Mouse (Mus musculus): Measurements from ENCODE around the gene Elobl.
"Not testable (repeated sequence)": the region's sequence is repeated elsewhere in the genome, so short reads cannot be mapped to it uniquely, and the experiment has no call there.

The Elobl gene

DNA sequence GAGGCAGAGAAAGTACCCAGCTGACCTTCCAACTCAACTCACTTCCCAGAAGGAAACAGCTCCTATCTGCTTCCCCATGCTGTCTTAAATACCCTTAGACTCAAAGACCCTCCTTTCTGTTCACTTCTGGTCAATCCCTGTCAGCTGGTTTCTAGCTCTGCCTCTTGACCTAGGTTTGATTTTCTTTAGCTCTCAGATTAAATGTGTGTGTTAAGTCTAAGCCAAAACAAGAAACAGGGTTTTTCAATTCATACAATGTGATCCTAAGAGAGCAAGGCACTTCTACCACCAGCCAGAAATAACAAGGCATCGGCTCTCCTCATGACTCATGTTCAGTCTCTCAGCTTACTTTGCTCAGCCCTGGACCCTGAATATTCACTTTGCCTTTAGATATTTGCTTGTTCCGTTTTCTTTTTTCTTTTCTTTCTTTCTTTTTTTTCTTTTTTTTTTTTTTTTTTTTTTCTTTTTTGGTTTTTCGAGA lies at the start of gene Elobl:
TSS of gene Elobl (minus strand) at position 51 of the 481 bp plus-strand sequence.
- no peak for DNase-seq (ENCODE audit: extremely low read depth, low read depth, low spot score)

DNA sequence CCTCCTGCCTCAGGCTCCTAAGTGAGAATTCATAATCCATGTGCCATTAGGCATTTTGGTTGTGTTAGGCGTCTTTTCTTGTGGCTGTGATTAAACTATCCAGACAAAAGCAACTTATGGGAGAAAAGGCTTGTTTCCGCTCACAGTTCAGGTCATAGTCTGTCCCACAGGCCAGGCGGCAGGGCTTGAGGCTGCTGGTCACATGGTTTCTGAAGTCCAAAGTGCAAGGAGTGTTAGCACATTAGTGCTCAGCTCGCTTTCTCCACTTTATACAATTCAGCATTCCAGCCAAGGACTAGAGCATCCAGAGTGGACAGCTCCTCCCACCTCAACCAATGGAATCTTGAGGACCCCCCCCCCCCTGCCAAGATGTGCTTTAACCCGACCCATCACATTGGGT lies 45.5 kb upstream of the Elobl start:
- no peak for DNase-seq (ENCODE audit: extremely low read depth, low read depth, low spot score)

GRCm38 (mm10) chr11:89009496-89009895 lies 42.8 kb upstream of the Elobl start:
- DNase-seq (ENCODE audit: extremely low read depth, low read depth, low spot score) = no peak

DNA sequence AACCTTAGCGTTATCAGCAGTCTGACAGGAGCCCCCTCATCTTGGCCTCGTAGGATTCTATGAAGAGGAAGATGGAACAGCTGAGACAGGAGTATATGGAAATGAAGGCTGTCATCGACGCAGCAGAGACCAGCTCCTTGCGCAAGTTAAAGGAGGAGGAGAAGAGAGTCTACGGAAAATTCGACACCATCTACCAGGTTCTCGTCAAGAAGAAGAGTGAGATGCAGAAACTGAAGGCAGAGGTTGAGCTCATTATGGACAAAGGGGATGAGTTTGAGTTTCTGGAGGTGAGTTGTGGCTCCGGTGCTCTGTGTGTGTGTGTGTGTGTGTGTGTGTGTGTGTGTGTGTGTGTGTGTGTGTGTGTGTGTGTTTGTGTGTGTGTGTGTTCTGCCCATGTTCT lies 42.3 kb upstream of the Elobl start:
- no peak for DNase-seq (ENCODE audit: extremely low read depth, low read depth, low spot score)

DNA sequence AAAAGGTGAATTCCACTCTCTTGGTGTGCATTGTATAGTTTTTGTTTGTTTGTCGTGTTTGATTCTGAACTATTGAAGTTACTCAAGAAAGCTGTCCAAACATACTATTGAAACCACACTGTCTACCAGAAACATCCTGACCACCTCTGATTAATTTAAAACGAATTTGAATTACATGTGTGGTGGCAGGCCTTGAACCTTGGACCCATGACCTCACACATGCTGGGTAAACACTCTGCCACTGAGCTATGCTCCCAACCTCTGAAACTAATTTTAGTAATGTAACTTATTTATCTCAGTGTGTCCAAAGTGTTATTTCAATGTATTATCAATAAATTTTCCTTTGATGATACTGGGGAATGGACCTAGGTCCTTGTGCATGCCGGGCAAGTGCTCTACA lies 40.9 kb upstream of the Elobl start:
- DNase-seq (ENCODE audit: extremely low read depth, low read depth, low spot score) = no peak

DNA sequence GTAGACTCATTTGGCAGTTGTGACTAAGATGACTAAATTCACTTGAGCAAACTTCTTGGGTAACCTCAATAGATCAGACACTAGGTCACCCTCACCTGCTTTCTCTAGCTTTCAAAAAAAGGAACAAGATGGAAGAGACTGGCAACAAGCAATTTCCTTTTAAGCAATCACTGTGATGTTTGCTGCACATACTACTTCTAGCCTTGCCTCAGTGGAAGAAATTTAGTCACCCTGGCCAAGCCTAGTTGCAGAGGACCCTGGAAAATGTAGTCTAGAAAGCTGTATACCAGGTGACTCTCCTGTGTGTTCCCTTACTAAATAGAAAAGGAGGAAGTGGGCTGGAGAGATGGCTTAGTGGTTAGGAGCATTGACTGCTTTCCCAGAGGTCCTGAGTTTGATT lies 39.7 kb upstream of the Elobl start:
- DNase-seq (ENCODE audit: extremely low read depth, low read depth, low spot score) = no peak

DNA sequence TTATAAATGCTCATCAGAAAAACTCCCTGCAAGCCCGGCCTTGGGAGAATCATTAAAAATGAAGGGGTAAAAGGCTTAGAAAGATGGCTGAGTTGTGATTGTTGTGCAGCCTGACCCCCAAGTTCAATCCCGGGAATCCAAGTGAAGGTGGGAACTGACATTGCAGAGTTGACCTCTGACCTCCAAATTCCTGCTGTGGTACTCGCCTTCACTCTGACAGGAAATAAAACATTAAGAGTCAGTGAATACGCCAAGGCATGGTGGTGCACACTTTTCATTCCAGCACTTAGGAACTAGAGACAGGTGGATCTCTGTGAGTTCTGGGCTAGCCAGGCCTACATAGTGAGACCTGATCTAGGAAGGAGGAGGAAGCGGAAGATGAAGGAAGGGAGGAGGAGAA lies 38.7 kb upstream of the Elobl start:
- DNase-seq (ENCODE audit: extremely low read depth, low read depth, low spot score) = no peak

DNA sequence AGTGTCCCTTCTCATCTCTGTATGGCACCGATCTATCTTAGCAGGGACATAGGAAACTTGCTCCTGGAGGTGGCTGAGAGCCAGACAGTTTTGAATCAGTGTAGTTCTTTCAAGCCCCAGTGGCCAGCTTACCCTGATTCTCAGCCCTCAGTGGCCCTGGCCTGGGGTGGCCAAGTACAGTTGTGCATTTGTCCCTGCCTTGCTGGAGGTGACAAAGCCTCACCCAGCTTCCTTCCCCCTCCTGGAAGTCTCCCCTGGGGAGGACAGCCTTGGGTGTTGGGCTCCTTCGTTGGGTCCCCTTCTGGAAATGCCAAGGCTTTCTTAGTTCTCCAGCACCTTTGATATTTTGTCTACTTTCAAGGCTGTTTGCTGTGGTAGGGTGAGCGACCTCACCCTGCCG lies 37.0 kb upstream of the Elobl start:
- no peak for DNase-seq (ENCODE audit: extremely low read depth, low read depth, low spot score)

GRCm38 (mm10) chr11:89003078-89003477 lies 36.3 kb upstream of the Elobl start:
- DNase-seq (ENCODE audit: extremely low read depth, low read depth, low spot score) = no peak

DNA sequence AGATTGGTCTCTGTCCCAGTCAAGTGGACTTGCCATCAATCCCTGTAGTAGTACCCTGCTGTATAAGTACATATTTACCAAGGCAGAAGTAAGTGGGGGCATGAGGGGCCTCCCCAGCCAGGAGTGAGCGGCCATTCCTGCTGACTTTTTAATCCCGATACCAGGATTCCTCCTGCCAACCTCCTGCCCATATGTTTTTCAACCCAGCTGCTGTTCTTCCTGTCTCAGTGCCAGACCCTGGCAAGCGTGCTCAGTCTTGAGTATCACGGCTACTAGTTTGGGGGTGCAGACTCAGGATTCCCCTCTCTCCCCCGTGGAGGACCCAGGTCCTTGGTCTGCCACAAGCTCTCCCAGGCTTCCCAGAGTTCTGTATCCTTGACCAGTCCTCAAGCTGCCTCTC lies 35.9 kb upstream of the Elobl start:
- DNase-seq (ENCODE audit: extremely low read depth, low read depth, low spot score) = no peak

GRCm38 (mm10) chr11:89002068-89002467 lies 35.3 kb upstream of the Elobl start:
- no peak for DNase-seq (ENCODE audit: extremely low read depth, low read depth, low spot score)

DNA sequence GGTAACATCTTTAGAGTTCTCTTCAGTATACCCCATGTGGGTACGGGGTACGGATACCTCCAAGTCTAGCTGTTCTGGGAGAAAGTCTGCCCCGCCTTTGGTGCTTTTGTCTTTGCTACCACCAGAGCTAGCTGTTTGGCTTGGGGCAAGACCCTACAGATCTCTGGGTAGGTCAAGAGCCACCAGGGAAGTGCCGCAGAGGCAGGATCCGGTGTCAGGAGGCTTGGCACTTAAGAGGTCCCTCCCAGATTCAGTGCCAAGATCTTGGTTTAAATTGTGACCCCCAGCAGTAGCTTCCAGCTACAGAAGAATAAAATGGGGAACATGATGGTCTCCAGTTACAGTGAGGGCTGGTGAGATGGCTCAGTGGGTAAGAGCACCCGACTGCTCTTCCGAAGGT lies 34.8 kb upstream of the Elobl start:
- DNase-seq (ENCODE audit: extremely low read depth, low read depth, low spot score) = no peak

GRCm38 (mm10) chr11:89000527-89000819 lies 33.7 kb upstream of the Elobl start:
- no peak for DNase-seq (ENCODE audit: extremely low read depth, low read depth, low spot score)

DNA sequence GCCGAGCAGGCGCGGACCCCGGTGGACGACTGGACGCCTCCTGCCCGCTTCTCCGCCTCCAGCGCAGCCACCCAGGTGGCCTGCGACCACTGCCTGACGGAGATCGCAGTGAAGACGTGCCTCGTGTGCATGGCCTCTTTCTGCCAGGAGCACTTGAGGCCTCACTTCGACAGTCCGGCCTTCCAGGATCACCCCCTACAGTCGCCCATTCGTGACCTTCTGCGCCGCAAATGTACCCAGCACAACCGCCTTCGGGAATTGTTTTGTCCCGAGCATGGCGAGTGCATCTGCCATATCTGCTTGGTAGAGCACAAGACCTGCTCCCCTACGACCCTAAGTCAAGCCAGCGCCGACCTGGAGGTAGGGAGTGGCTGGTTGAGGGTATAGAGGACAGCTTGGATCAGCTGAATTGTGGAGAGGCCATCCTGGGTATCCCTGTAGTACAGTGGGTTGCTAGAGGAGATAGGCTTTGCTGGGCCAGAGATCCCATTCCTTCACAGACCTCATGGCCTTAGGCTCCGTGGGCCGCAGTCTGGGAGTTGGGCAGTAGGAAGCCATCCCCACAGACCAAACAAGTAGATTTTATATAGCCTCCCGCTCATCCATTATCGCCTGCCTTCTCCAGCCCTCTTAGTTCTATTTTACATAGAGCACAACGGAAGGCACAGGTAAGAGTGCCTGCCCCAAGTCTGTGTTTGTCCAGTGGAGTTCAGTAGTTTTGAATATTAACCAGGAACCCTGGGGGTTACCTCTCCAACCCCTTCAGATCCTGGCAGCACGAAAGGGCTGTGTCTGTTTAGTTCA lies 33.2 kb upstream of the Elobl start:
- DNase-seq (ENCODE audit: extremely low read depth, low read depth, low spot score) = no peak

DNA sequence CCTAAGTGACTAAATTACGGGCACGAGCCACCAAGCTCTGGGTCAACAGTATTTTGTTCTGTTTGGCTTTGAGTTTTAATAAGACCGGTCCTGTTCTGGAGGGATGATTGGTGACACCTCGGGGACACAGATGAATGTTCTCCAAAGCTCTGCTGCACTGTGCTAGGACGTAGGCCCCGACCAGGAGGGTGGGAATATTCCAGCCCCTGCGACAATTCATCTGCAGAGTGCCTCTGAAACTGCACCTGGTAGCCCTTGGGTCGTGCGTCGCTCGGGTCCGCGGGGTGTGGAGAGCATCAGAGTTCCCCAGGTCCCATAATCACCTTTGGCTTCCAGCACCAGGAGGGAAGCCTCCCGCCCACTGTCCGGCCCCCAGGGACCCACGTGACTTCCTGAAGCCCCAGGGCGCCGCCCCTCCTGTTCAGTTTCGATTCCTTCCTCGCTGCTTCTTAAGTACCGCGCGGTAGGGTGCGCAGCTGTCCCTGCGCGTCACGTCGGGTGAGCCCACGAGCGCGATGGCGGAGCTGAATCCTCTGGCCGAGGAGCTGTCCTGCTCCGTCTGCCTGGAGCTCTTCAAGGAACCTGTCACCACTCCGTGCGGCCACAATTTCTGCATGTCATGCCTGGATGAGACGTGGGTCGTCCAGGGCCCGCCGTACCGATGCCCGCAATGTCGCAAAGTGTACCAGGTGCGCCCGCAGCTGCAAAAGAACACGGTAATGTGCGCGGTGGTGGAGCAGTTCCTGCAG lies 32.4 kb upstream of the Elobl start, which contains the start of gene Trim25:
TSS of gene Trim25 (plus strand) at position 403 of the 749 bp plus-strand sequence.
- no peak for DNase-seq (ENCODE audit: extremely low read depth, low read depth, low spot score)

GRCm38 (mm10) chr11:88998406-88998805 lies 31.7 kb upstream of the Elobl start:
- DNase-seq (ENCODE audit: extremely low read depth, low read depth, low spot score) = no peak

DNA sequence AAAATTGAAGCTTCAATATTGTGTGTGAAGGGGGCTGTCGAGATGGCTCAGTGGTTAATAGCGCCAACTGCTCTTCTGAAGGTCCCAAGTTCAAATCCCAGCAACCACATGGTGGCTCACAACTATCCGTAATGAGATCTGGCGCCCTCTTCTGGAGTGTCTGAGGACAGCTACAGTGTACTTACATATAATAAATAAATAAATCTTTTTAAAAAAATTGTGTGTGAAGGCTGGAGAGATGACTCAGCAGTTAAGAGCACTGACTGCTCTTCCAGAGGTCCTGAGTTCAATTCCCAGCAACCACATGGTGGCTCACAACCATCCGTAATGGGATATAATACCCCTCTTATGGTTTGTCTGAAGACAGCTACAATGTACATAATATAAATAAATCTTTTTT lies 30.6 kb upstream of the Elobl start:
- not testable (repeated sequence) for DNase-seq (ENCODE audit: extremely low read depth, low read depth, low spot score)

DNA sequence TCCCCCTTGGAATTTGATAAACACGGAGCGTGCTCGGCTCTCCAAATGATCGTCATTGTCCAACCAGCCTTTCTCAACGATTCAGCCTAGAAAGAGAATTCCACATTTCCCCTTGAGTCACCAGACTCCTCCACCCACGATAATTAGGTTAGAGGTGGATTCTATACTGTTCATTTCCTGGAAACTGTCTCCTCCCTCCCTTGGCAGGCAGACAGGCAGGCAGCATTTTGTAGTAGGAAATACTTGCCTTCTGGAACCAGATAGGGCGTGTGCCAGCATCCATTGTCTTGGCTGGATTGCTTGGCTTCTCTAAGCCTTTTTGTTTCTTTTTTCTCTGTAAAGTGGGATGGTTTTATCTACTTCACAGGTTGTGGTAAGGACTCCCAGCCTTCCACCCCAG lies 29.7 kb upstream of the Elobl start:
- no peak for DNase-seq (ENCODE audit: extremely low read depth, low read depth, low spot score)

DNA sequence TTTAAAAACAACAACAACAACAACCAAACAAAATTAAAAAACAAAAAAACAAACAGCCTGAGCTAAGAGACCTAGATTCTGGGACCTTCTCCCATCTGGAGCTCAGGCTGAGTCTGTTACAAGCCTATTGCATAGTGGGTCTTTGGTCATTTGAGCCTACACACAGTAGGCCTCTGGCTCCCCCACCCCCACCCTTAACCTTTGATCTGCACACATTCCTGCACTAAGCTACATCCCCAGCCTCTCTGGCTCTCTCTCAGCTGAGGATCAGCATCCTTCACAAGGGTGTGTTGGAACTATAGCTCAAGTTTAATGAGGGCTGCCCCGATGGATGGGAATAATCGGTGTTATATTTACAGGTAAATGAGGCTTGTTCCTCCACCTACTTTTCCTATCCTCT lies 28.9 kb upstream of the Elobl start:
- DNase-seq (ENCODE audit: extremely low read depth, low read depth, low spot score) = no peak

DNA sequence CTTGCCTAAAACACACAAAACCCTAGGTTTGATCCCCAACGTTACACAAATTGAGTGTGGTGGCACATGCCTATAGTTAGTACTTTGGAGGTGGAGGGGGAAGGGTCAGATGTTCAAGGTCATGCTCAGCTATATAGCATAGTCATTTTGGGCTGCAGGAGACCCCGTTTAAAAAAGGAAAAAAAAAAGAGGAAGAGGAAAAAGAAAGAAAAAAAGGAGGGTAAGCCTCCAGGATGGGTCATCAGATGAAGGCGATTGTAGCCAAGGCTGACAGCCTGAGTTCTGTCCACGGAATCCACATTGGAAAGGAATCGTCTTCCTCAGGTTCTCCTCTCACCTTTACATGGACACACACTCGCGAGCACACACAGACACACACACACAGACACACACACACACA lies 27.8 kb upstream of the Elobl start:
- no peak for DNase-seq (ENCODE audit: extremely low read depth, low read depth, low spot score)

DNA sequence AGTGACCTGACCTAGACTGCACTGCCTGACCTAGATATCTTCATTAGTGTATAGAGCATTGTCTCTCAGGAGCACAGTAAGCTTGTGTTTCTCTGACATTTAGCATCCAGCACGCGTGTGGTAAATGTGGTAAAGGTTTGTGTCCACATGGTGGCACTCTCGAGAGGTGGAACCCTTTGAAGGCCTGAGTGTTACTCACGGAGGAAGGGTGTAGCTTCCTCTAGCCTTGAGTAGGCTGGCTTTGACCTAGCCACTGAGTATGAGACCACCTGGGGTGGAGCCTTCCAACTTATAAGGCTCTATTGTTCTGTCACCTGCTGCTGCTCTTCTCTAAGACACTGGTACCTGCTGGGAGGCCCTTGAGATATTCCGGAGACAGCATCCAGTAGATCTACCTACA lies 26.9 kb upstream of the Elobl start:
- DNase-seq (ENCODE audit: extremely low read depth, low read depth, low spot score) = no peak

DNA sequence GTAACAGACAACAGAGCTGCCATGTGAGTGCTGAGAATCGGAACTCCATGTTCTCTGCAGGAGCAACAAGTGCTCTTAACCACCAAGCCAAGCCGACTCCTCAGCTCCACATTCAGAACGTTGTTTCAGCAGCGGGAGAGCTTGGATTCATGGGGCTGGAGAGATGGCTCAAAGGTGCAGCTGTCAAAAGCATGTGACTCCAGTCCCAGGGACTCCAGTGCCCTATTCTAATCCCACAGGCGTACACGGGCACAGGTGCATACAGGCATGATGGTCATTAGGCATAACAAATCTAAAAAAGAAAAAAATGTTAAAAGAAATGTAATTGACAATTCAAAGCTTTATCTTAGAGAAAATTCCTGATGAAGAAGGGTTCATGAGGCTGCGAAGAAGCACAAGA lies 26.5 kb upstream of the Elobl start:
- no peak for DNase-seq (ENCODE audit: extremely low read depth, low read depth, low spot score)

All from fat pad, adult 2 months (tissue).